Mouse (Mus musculus): ENCODE measurements around the gene Notch2.
A peak's percentile ranks its signal among the peaks of the same experiment; 100 is the strongest.
"Not testable (repeated sequence)": the region's sequence is repeated elsewhere in the genome, so short reads cannot be mapped to it uniquely, and the experiment has no call there.

DNA sequence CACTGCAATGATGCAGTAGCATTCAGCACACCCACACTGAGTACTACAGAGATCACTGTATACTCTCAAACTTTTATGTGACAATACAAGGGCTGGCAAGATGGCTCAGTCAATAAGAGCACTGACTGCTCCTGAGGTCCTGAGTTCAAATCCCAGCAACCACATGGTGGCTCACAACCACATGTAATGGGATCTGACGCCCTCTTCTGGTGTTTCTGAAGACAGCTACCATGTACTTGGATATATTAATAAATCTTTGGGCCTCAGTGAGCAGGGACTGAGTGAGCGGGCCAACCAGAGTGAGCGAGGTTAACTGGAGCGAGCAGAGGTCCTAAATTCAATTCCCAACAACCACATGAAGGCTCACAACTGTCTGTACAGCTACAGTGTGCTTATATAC lies 118.8 kb downstream of the Notch2 start:
- 0 out of 2 replicates have a peak, but pooled peaks have one; percentile 15 for TF ChIP-seq CTCF (conservative IDR thresholded peaks at IDR 0.05; ENCODE audit: insufficient read depth, insufficient read length, low read depth, low read length)
- not testable (repeated sequence) for TF ChIP-seq POLR2A (IDR thresholded peaks at IDR 0.05; ENCODE audit: low read depth, low read length)

Data from kidney, adult 2 months (tissue).